Mouse (Mus musculus) ES-E14 (cell line): ENCODE results near the gene Tom1l2.

Source experiments
- HCFC1 ChIP-seq: IDR thresholded peaks from 2 replicates; pipeline ENCODE4 v1.6.1; 2012; ENCODE audit warnings: low read length, inconsistent platforms, borderline replicate concordance; ENCODE audit not compliant: insufficient read depth
- MAFK ChIP-seq: IDR thresholded peaks from 2 replicates; pipeline ENCODE4 v1.6.1; 2014; ENCODE audit warnings: mild to moderate bottlenecking, low read depth, low read length, inconsistent platforms; ENCODE audit not compliant: insufficient read depth

DNA sequence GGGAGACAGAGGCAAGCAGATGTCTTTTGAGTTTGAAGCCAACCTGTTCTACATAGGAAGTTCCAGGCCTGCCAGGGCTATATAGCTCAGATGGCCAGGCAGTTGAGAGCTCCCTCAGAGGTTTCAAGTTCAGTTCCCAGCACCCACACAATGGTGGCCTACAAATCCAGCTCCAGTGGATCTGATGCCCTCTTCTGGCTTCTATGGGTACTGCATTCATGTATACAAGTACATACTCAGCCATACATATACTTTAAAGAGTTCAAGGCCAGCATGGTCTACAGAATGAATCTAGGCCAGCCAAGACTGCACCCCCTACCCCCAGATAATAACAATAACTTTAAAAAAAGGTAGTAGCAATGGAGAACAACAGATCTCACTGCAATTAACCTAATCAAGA lies 157.6 kb downstream of the Tom1l2 start:
- TF ChIP-seq HCFC1 (no peak), MAFK (no peak)
